Mouse (Mus musculus) neural tube, embryonic 13.5 days (tissue): Measurements from ENCODE around the gene Dok7. TPM values are rescaled to one million over a fixed set of nuclear protein-coding genes. Genes with fewer than 3 reads are reported as not detected.

Experiments
- ATAC-seq: fragments of 200-750 bp; cut with Nextera tagmentation; 2 replicates; pipeline ENCODE4 v1.8.0; 2017; ENCODE audit warnings: low read depth, mild to moderate bottlenecking, moderate TSS enrichment, moderate library complexity
- H3K27ac ChIP-seq: fragments of 300-500 bp; sonication (generic); replicated peaks from 2 replicates; pipeline ENCODE4 v1.5.1; 2015; ENCODE audit warnings: moderate library complexity, mild to moderate bottlenecking, inconsistent platforms
- H3K27me3 ChIP-seq: fragments of 300-500 bp; sonication (generic); 2 replicates; pipeline ENCODE4 v1.6.1; 2015; ENCODE audit warnings: mild to moderate bottlenecking, inconsistent platforms
- H3K36me3 ChIP-seq: fragments of 300-500 bp; sonication (generic); 2 replicates; pipeline ENCODE4 v1.6.1; 2015; ENCODE audit warnings: mild to moderate bottlenecking, inconsistent platforms
- H3K4me1 ChIP-seq: fragments of 300-500 bp; sonication (generic); replicated peaks from 2 replicates; pipeline ENCODE4 v1.6.1; 2015; ENCODE audit warnings: inconsistent platforms
- H3K4me2 ChIP-seq: fragments of 300-500 bp; sonication (generic); 2 replicates; pipeline ENCODE4 v1.6.1; 2015; ENCODE audit warnings: inconsistent platforms, mild to moderate bottlenecking, moderate library complexity
- H3K4me3 ChIP-seq: fragments of 300-500 bp; sonication (generic); 2 replicates; pipeline ENCODE4 v1.5.1; 2015; ENCODE audit warnings: mild to moderate bottlenecking, inconsistent platforms
- H3K9ac ChIP-seq: fragments of 300-500 bp; sonication (generic); 2 replicates; pipeline ENCODE4 v1.6.1; 2015; ENCODE audit warnings: moderate library complexity, mild to moderate bottlenecking, inconsistent platforms
- H3K9me3 ChIP-seq: fragments of 300-500 bp; sonication (generic); 2 replicates; pipeline ENCODE4 v1.6.1; 2016; ENCODE audit warnings: inconsistent platforms
- WGBS: fragments of 180-500 bp; shearing (Covaris S2); methylation state at CpG from one replicate; pipeline ENCODE4 v1.1.7; 2015; 5-methylcytosine and 5-hydroxymethylcytosine counted together
- microRNA-seq: library from miRNA; unstranded; fragments of <30 nt; microRNA quantifications from one replicate; pipeline ENCODE4, GENCODE M21; 2016
- polyA plus RNA-seq: library from polyadenylated mRNA; unstranded; fragments of >200 nt; fragmentation: Nextera tagmentation; extraction: Ambion mirVana; gene quantifications from 2 replicates; pipeline ENCODE4 v1.2.1, GENCODE M21; 2015

The Dok7 gene
- polyA plus RNA-seq, 1 experiment from 2014 or later, result 3.7 TPM

GRCm38 (mm10) chr5:35131773-35132172 lies 75.2 kb downstream of the Dok7 start:
- no peak overlapping the region for H3K9ac ChIP-seq

GRCm38 (mm10) chr5:35132278-35132980 lies 75.9 kb downstream of the Dok7 start:
- Histone ChIP-seq H3K4me3 (no peak overlapping the region), H3K9me3 (no peaks in the 10 kb centered on the region), H3K27me3 (no peaks in the 10 kb centered on the region), H3K9ac (no peak overlapping the region), H3K27ac (no peak overlapping the region), H3K4me2 (no peak overlapping the region), H3K36me3 (no peaks in the 10 kb centered on the region), H3K4me1 (peaks cover under 1% of the 10 kb centered on the region; the same call in 1 of the 2 replicates)
- ATAC-seq, result no peak
- 94% methylated on average over 9 of the region's 9 CpGs for WGBS

More at GRCm38 (mm10) chr5:35131773-35132172, 75.2 kb downstream of the Dok7 start:
- WGBS, result 9% methylated on average over 7 of the region's 7 CpGs
- no peak overlapping the region for H3K27ac ChIP-seq
- H3K9me3 ChIP-seq, result no peaks in the 10 kb centered on the region
- H3K4me1 ChIP-seq, result no peaks in the 10 kb centered on the region
- peak; percentile 71; the same call in 1 of the 2 replicates for ATAC-seq
- no peak overlapping the region for H3K4me3 ChIP-seq
- H3K36me3 ChIP-seq, result no peaks in the 10 kb centered on the region
- H3K4me2 ChIP-seq, result no peak overlapping the region
- H3K27me3 ChIP-seq, result no peaks in the 10 kb centered on the region

DNA sequence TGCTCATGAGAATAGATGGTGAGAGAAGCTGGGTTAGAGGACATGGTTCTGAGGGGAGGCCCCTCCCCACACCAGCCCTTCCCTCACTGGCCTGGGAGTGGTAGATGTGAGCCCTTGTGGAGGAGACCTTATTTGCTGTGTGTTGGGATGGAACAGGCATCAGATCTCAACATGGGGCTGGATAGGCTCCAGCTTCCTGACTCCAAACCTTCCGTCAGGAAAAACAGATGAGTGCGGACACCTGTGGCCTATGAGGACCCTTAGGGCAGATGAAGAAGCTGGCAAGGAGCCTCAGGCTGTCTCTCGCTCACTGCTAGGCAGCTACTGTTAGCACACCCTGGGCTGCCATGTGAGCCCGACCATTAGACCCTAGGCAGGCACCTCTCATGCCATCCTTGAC lies 76.9 kb downstream of the Dok7 start:
- H3K9me3 ChIP-seq, result no peaks in the 10 kb centered on the region
- 88% methylated on average over 4 of the region's 4 CpGs for WGBS
- no peak for ATAC-seq

GRCm38 (mm10) chr5:35134286-35134685 lies 77.7 kb downstream of the Dok7 start:
- 63% methylated on average over 3 of the region's 3 CpGs for WGBS
- no peaks in the 10 kb centered on the region for H3K9me3 ChIP-seq
- H3K4me2 ChIP-seq, result no peak overlapping the region
- no peaks in the 10 kb centered on the region for H3K36me3 ChIP-seq
- no peaks in the 10 kb centered on the region for H3K27me3 ChIP-seq
- H3K27ac ChIP-seq, result no peak overlapping the region
- no peak overlapping the region; the same call in 1 of the 2 replicates for H3K9ac ChIP-seq
- ATAC-seq, result no peak
- no peak overlapping the region for H3K4me3 ChIP-seq
- H3K4me1 ChIP-seq, result peaks cover 12% of the 10 kb centered on the region

More for the DNA sequence above, 76.9 kb downstream of the Dok7 start:
- Histone ChIP-seq H3K4me1 (peaks cover 10% of the 10 kb centered on the region), H3K4me3 (no peak overlapping the region), H3K27ac (no peak overlapping the region), H3K36me3 (no peaks in the 10 kb centered on the region), H3K9ac (no peak overlapping the region), H3K4me2 (no peak overlapping the region), H3K27me3 (no peaks in the 10 kb centered on the region)

- H3K4me1 ChIP-seq, result peaks cover 12% of the 10 kb centered on the region
- H3K27ac ChIP-seq, result no peak overlapping the region
- H3K9ac ChIP-seq, result no peak overlapping the region
- H3K36me3 ChIP-seq, result no peaks in the 10 kb centered on the region
- H3K4me3 ChIP-seq, result no peak overlapping the region
- no peaks in the 10 kb centered on the region for H3K9me3 ChIP-seq
- 76% methylated on average over 5 of the region's 5 CpGs for WGBS
- no peak for ATAC-seq
- H3K4me2 ChIP-seq, result no peak overlapping the region
- no peaks in the 10 kb centered on the region for H3K27me3 ChIP-seq
Observed at GRCm38 (mm10) chr5:35135903-35136302, 79.3 kb downstream of the Dok7 start.

Small RNA genes lying within 50 kb of the gene (microRNA-seq; reads per million reads assigned to microRNA genes)
- 6.2 reads per million, percentile 21 among the genes with 10 or more reads in this experiment for gene Mir3097

Other genes starting within 250 kb of the Dok7 start
- 1.8 and 2.3 TPM in 2 replicates for gene Msantd1, start 148.8 kb upstream of the Dok7 start, polyA plus RNA-seq
- 42.7 and 44.7 TPM in 2 replicates for gene Rgs12, start 107.3 kb upstream of the Dok7 start, polyA plus RNA-seq
- gene Hgfac, start 15.3 kb upstream of the Dok7 start, polyA plus RNA-seq, result 0.84 TPM in 1 of 2 replicates, not detected in the other
- 136 and 148 TPM in 2 replicates for gene Lrpap1, start 49.0 kb downstream of the Dok7 start, polyA plus RNA-seq
- gene Adra2c, start 221.6 kb downstream of the Dok7 start, polyA plus RNA-seq, result 0.72 and 0.89 TPM in 2 replicates